Mouse (Mus musculus) inflammation-experienced regulatory T-cells, adult 6 months (primary cell): ENCODE measurements around the gene Fam174b. TPM values are rescaled to one million over a fixed set of nuclear protein-coding genes. Genes with fewer than 3 reads are reported as not detected.

Experiments
- ATAC-seq: one replicate; pipeline ENCODE4 v1.8.0; 2017
- polyA plus RNA-seq, 3 experiments: library from polyadenylated mRNA; unstranded; fragments of 100-300 nt; shearing (Covaris generic); gene quantifications; one replicate each; pipeline ENCODE4 v1.2.1; 2017

The Fam174b gene
- polyA plus RNA-seq, 3 experiments from 2014 or later = 0.74 to 2.1 (median 1.7) TPM

- ATAC-seq = no peak
These were observed 76.3 kb downstream of the Fam174b start for GRCm38 (mm10) chr7:73816255-73816996.

DNA sequence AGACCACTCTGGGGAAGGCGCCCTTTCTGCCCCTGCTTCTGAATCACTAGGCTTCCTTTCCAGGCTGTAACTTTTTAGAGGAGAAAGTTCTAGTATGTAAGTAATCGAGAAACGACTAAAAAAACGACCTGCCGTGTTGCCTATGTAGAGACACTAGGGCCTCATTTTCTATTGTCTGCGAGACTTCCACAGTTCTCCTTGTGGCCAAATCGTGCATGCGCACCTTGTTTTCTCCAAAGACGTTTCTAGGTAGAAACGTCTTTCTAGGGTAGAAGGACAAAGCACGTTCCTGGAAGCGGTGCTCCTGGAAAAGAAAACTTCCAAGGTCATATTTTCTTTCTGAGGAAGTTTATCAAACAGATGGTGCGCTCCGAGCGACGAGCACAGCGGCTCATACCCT lies 79.3 kb downstream of the Fam174b start:
- no peak for ATAC-seq

Other genes starting within 250 kb of the Fam174b start
- gene Chd2, start 198.5 kb upstream of the Fam174b start, polyA plus RNA-seq = 100 to 1,000 TPM; 120 to 258 (median 210) TPM